Mouse (Mus musculus) layer of hippocampus, postnatal 25 days (tissue): ENCODE data around the gene Gpr180. TPM values are rescaled to one million over a fixed set of nuclear protein-coding genes. Genes with fewer than 3 reads are reported as not detected.
"Not testable (repeated sequence)": the region's sequence is repeated elsewhere in the genome, so short reads cannot be mapped to it uniquely, and the experiment has no call there.

ENCODE experiments used
- DNase-seq, 2 experiments: peaks; one replicate each; pipeline ENCODE4 v3.0.0; 2022; ENCODE audit warnings: mixed read lengths in 2 of 2, low spot score in 1 of 2; ENCODE audit errors: extremely low spot score in 1 of 2
- total RNA-seq, 2 experiments: library from RNA; stranded (reverse); gene quantifications; 2 replicates each; pipeline ENCODE4 v1.2.3; 2021

The Gpr180 gene
- total RNA-seq, result 10 to 100 TPM; 25.5 to 26.0 TPM

DNA sequence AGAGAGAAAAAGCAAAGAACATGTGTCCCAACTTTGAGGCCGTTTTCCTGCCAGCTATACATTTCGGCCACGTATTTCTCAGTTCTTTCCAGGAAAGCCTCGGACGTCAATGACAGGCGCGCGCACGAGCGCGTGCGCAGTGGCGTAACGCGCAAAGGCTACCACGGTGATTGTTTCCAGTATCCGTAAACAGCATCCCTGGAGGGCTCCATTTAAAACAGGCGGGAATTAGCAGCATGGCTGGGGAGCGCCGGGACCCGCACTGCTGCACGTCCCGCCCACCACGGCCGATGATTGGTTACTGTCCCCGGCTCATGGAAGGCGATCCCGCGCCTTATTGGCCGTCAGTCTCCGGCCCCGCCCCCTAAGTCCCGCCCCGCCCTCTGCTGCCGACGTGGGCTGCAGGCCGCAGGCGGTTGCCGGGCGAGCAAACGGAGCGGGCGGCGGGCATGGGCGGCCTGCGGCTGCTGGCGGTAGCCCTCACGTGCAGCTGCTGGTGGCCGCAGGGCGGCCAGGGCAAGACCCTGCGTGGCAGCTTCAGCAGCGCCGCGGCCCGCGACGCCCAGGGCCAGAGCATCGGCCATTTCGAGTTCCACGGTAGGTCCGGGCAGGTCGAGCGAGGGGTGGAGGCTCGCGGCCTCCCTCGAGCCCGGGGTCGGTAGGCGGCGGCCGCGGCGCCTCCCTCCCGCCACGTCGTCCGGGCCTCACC lies at the start of gene Gpr180:
TSS of gene Gpr180 (plus strand) at position 415 of the 709 bp plus-strand sequence.
- DNase-seq, result peak; percentile 83 to 98

DNA sequence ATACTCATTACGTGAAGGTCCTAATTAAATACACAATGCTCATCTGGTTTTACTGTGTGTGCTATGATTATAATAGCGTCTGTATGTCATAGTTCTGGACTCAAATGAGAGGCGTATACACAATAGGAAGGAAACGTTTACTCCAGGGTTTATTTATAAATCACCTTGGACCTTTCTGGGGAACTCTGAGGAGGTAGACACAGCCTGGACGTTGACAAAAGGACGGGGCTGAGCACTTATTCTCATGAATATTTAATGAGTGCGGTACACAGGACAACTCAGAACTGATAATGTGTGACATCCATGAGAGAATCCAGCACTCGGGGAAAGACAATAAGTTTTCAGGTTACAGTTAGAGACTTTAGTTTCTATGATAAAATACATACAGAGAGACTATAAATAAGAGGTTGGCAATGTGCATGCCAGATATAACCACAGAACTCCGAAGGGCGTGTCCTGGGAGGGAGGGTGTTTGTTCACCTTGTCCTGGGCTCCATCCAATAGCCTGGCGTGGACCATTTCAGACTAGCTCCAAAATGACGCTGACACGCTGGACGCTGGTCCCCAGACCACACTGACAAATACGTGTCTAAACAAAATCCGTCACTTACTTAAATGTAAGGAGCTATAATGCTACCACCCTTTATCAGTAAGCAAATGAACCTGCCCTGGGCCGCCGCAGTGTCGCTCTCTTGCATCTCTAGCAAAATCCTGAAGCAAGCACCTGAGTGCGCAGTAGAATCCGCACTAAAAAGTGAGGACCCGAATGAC lies 48.3 kb upstream of the Gpr180 start:
- DNase-seq, result no peak

DNA sequence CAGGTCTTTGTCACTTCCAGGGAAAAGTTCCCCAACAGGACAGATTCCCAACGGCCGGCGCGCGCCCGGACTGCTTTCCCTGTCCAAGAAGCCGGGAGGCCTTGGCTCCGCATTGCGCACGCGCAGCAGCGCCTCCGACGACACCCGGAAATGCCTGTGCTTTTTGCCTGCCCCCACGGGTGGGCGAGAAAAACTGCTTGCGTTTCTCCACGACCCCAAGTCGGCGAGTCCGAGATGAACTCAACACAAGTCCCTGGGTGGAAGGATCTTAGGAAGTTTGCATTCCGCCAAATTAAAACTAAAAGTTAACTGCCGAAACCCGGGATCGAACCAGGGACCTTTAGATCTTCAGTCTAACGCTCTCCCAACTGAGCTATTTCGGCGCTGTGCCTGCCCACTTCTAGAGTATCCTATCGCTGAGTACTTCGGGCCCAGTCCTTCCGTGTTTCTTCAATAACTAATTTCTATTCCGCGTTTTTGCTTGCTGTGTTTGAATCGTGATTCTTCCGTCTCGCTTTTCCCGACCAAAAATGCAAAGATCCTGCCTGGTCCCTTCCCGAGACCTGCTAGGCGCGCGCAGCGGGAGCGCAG lies 47.6 kb upstream of the Gpr180 start:
- peak; percentile 87 to 90 for DNase-seq

DNA sequence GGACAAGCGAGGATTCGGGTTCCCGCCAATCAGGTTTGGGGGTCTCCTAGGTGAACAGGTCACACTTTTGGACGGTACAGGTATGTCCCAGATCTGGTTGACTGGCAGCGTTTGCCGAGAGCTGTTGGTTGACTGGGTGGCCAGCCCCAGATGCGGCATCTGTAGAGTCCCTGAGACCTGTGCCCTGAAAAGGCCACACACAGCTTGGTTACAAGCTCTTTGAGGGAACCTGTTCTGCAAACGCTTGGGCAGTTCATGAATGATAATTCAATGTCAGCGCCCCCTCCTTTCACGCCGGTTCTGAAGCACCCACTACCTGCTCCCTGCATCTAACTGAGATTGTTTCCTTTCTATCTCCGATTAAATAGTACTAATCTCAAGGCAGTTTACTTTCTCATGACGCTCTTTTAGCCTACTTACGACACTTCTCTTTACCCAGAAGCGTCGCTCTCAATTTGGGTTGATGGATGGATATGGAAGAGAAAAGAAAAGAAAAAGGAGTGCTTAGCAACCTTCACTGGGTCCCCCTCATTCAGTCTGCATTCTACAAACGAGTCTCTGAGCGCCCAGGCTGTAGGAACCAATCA lies 47.1 kb upstream of the Gpr180 start:
- no peak for DNase-seq

DNA sequence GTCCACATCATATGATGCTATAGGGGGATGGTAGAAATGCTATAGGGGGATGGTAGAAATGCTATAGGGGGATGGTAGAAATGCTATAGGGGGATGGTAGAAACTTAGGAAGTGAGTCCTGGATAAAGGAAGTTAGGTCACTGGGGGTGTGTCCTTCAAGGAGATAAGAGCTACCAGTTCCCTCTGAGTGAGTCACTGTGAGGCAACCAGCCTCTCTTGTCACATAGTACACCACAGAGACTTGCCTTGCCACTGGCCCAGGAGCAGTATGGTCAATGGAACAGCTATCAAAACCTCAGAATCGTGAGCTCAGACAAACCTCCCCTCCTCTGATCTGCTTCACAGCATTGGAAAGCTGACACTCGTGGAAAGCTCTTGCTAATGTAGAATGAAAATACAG lies 38.7 kb upstream of the Gpr180 start:
- DNase-seq, result no peak

DNA sequence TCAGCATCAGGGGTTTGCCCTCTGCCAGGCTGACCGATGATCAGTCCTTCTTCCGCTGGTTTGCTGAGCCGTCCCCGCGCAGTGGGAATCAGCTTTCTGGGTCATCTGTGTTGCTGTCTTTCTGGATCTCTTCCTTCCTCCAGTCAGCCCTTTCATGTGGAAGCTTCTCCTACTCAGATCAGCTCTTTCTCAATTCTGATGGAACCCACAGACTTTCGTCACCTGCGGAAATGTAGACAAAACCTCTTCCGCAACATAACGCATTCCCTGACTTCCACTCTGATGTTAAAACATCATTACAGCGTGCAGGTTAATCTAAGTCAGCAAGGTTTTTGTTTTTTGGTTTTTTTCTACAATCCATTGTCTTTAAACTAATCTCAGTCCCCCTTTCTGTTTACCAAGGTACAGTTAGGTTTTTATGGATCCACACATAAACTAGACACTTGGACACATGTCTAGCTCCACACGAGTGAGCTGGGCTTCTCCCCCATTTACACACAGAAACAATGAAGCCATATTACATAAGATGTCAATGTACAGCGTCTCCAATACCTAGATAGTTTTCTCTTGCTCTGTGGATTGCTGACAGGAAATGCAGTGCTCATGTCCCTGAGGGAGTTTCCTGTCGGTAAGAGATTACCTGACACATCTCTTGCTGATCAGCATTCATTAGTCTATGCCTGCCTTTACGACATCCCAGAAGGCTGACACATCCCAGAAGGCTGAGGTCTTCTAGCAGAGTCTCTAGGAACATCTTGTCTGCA lies 35.5 kb upstream of the Gpr180 start:
- no peak for DNase-seq

DNA sequence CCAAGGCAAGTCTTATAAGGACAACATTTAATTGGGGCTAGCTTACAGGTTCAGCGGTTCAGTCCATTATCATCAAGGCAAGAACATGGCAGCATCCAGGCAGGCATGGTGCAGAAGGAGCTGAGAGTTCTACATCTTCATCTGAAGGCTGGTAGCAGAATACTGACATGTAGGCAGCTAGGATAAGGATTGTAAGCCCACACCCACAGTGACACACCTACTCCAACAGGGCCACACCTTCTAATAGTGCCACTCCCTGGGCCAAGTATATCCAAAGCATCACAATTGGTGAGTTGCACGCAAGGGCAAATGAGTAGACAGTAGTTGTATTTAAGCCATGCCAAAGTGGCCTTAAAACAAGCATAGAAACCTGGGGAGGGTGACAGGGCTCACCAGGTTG lies 29.5 kb upstream of the Gpr180 start:
- DNase-seq, result not testable (repeated sequence)

DNA sequence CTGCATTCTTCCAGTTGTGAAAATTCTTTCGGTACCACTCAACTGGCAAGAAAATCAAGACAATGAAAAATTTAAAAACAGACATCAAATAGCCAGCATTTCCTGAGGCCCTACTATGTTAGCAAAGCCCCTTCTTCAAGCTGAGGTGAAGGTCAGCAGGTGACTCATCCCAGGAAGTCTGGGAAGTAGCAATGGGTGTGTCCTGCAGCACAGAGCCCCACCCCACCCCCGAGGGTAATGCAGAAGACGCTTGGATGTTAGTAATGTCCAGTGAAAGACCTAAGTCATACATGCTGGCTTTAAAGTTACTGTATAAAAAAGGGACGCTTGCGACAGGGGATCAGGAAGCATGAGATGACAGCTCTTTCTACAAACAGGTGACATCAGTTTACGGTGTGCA lies 23.8 kb upstream of the Gpr180 start:
- DNase-seq, result no peak

DNA sequence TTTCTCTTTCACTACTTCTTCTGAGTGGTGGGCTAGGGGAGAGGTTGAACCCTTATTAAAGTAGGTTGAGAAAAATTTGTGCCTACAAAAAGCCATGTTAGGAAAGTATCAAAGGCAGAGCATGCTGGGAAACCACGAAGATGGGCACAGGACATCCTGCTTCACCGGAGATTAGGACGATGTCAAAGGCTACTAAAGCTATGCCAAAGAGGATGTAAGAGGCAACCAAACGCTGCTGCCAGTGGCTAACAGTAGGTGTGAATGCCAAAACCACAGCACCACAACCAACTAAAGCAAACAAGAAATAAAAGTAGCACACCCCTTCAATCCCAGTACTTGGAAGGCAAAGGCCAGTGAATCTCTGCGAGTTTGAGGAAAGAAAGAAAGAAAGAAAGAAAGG lies 12.8 kb upstream of the Gpr180 start:
- DNase-seq, result no peak

DNA sequence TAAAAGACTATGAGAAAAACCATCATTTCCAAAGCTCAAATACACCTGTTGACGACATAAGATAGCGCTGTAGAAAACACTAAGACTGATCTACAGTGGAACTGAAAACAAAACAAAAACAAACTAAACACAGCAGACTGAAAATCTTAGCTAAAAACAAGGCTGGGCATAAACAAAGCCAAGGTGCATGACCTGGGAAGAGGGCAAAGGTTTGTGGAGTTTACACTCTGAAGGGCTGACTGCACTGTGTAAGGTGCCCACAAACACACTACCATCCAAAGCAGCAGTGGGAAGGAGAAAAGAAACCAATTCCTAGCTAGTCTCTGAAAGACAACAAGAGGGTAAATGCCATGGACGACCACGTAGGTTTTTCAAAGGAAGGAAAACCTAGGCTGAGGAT lies 12.2 kb upstream of the Gpr180 start:
- DNase-seq, result no peak

DNA sequence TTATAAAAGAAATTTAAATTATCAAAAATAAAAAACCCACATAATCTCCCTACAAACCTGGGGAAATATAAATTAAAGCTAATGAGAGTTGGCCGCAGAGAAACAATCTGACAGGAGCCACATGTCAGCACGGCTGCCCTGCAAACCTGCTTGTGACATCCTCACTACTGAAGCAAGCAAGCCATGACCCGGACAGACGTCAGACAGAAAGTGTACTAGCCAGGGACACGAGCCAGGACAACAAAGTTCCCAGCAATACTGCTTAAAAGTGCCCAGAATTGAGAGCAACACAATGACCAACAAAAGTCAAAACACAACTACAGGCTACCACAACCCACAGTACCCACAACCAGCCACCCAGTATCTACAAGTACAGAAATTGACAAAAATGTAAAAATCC lies 10.7 kb upstream of the Gpr180 start:
- no peak for DNase-seq

DNA sequence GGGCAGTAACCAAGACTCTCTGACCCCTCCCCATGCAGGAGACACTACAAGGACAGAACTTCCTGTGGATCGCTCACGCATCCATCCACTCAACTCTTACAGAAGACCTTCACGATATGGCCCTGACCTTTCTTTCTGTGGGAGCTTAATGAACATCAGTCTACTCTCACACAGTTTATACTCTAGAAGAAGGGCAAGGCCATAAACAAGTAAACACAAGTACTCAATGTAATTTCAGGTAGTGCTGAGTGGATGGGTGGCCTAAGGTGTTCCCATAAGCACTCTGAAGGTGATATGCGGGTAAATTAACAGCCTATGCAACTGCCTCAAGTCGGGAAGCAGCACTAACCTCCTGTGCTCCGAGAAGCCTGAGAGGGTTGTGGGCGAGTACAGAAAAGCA lies 5.5 kb upstream of the Gpr180 start:
- no peak for DNase-seq

DNA sequence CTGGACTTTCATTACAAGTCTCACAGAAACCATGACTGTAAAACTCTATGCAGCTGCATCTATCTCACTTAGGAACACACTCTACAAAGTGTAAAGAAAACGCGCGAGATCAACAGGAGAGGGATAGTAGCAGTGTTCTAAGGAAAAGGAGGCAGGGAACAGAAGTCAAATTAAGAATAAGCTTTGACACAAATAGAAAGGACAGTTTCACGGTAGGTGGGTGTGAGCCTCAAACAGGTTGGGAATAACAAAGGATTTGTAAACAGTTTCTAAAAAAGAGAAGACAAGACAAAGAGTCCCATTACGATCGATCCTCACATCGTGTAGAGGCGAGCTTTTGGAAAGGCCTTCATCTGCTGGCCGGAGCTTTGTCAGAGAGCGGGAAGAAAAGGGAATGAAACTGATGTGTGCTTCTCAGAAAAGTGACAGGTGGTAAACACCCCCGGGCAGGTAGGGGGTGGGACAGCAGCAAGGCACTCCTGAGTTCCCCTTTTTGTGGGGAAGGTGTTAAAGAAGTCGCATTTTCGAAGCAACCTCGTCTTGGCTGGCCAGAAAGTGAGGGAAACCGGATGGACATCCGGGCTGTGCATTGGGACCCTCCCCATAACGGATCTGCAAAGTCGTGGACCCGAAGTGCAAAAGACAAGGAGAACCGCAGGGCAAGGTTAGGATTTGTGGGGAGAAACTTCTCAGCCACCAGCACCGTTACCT lies 4.9 kb upstream of the Gpr180 start:
- no peak for DNase-seq

DNA sequence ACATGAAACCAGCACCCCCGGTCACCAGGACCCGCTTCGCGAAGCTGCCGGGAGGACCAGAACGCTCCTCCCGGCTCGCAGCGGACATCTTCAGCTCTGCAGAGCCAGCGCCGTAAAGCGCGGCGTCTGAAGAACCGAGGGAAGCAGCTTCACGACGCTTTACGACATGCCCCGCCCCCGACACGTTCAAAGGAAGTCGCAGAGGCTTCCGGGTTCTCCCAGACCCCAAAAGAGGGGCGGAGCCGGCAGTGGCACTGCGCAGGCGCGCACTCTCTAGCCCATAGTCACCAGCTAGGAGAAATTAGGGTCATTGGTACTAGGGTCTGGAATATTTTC lies 4.3 kb upstream of the Gpr180 start, which contains the start of gene Tgds:
TSS of gene Tgds (minus strand) at position 114 of the 336 bp plus-strand sequence.
- peak; percentile 93 to 98 for DNase-seq

DNA sequence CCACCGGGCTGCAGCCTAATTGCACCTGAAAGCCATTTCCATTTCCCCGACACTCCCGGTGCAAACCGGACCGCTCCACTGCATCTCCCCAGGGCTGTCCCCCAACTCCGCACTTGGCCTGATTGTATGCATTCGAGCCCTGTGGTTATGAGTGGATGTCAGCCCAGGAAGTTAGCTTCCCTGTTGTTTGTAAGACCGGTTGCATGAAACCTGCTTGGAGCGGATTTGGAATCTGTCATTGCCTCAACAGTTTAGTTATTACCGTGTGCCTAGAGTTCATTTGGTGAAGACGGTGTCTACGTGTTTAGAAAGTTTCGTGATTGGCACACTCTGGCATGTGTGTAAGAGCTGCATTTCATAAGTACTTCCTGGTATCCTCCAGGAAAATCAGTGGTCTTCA lies 529 bp downstream of the Gpr180 start:
- peak in 1 of 2 experiments; percentile 24 for DNase-seq

DNA sequence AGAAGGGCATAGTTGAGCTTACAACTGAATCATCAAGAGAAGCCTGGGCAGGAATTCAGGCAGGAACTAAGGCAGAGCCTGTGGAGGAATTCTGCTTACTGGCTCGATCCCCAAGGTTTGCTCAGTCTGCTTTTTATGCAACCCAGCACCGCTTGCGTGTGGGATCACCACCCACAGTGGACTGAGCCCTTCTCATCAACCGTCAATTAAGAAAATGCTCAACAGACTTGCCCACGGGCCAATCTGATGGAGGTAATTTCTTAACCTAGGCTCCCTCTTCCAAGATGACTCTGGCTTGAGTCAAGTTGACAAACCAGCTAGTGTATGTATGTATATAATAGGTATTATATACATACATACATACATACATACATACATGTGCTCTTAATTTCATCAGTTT lies 5.3 kb downstream of the Gpr180 start:
- no peak for DNase-seq

DNA sequence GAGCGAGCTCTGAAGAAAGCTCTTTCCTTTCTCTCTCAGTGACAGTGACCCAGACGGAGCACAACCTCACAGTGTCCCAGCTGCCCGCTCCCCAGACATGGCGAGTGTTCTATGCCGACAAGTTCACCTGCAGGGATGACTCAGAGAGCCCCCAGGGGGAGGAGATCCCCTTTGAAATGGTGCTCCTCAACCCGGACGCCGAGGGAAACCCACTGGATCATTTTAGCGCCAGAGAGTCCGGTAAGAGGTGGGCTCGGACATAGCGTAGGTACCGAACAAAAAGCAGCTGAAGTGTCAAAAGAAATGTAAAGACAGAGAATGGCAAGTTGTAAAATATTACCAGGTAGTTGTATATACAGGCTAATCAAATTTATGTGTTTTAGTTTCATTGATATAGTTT lies 11.1 kb downstream of the Gpr180 start:
- DNase-seq, result no peak

DNA sequence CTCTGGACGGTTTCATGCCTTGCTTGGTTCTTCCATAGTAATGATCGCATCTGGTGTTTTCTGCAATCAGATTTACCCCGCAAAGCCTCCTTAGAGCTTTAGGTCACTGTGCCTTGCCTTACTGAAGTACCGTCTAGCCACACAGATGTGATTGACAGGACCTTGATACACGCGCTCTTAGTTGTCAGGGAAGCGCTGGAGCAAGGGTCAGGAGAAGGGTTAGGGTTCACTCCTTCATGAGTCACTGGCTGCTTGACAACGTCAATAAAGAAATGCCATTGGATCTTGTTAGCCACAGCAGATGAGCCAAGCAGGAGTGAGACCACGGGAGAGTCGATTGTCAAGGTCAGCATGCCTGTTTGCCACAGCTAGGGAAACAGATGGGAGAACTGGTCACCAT lies 11.6 kb downstream of the Gpr180 start:
- DNase-seq, result no peak

DNA sequence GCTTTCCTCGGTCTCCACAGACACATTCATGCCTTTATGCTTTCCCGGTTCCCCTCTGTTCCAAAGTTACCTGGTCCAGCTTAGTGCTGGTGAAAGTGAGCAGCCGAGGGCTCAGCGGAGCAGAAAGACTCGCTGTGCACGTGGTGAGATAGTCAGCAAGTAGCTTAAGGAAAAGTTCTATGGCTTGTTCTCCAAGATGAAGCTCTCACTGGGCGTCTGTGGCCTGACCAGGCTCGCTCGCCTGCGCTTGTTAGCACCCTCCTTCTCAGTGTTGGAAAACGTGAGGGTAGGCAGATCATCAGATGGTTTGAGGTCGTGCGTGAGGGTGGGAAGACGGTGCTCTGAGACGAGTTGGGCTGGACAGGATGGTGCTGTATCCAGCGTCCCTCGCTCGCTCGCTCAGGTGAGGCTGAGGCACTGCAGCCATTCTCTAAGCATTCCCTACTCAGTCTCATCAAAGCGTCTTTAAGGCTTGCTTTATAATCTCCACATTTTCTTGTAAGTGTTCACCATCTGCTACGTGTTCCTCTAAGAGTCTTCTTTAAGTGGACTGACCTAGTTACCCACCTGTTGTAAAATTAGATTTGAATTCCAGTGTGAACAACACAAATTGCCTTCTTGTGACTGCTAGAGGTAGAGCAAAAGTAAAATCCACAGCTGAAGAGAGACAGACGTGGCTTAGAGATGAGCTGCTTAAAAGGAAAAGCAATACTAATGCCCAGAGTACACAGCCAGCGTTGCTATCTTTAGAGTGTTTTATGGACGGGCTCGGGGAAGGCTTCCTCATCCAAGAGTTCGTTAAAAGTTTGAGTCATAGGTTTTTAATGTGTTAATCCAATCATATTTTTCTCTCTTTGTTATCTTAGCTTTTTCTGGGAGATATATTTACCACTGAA lies 13.9 kb downstream of the Gpr180 start:
- DNase-seq, result no peak
